18 mouse cellular contexts compared by ENCODE assay signal in the genomic region with DNA sequence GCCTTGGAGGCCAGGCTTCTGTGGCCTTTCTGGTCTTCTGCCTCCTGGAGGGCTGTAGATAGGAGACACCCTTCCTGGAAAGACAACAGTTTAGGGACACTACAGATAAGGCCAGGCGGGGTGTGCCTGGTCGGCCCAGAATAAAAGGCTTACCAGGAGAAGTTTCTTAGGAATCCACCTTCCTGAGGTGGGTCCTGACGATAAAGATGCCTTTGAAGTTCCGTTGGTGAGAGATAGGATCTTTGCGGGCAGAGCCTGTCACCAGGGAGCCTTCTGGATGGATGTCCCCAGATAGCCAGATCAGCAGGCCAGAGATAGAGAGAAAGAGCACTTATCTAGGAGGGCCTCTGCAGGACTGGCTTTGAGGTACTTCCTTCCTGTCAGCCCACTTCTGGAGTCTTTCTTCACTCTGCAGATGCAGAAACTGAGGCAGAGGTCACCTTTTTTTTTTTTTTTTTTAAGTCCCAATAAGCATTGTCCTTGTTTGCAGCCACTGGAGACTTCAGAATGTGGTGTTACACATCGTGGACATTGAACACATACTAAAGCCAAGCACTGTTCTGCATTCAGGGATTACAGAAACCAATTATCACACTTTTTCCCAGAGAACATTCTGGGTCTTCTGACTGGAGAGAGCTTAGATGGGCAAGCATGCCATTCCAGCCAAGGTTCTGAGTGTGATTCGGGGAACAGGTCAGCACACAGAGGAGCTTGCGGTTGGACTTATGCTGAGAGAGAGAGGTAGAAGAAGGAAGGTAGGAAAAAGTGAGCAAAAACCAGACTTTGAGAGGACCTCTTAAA.
DNase-seq lines count a peak whose midpoint lies in the region; ATAC-seq lines count a peak whose summit lies in the region.
"Had no signal": no experiment of that assay in that cellular context is flagged by ENCODE, and none has a peak within 500 bp of the region (broad histone marks: within the 10 kb centered on the region; RNA-seq: fewer than 3 reads in every experiment).

No protein-coding gene starts in this region.

- no peak for DNase-seq in heart, adult 11 months
- DNase-seq in c-Kit-negative CD71-positive TER-119-positive erythroid progenitor cells, embryonic 14.5 days (ENCODE audit: low read depth, low spot score): peak; percentile 79
- peak; percentile 86 for DNase-seq in liver
- DNase-seq in adrenal gland, postnatal 36 days: no peak
- DNase-seq: cerebellum, postnatal 14 days; gastrocnemius, postnatal 25 days; heart, postnatal 10 days; kidney, postnatal 10 days; lung, adult 18-20 months; lung, postnatal 4 days; retina, postnatal 1 day; thymus, adult 18-20 months had no signal

- no peak overlapping the region for H3K4me2 ChIP-seq in heart, embryonic 12.5 days
- no peak overlapping the region for H3K4me2 ChIP-seq in forebrain, embryonic 13.5 days
- H3K4me2 ChIP-seq in forebrain, embryonic 16.5 days (ENCODE audit: low read length): no peak overlapping the region
- H3K4me2 ChIP-seq: embryonic facial prominence, embryonic 13.5 days had no signal

- H3K9ac ChIP-seq in heart, embryonic 12.5 days: no peak overlapping the region
- H3K9ac ChIP-seq in forebrain, embryonic 13.5 days: no peak overlapping the region
- H3K9ac ChIP-seq in forebrain, embryonic 16.5 days (replicated peaks; ENCODE audit: low read depth, low read length): no peak overlapping the region
- H3K9ac ChIP-seq: embryonic facial prominence, embryonic 13.5 days had no signal

- ATAC-seq in heart, embryonic 12.5 days (ENCODE audit: insufficient number of reproducible peaks, low FRiP score): peak; percentile 86
- ATAC-seq in megakaryocyte progenitor cell, adult 5-6 weeks (replicated peaks; ENCODE audit: poor library complexity): peak; percentile 84
- no peak for ATAC-seq in forebrain, embryonic 13.5 days
- ATAC-seq in forebrain, embryonic 16.5 days: no peak
- ATAC-seq: activated CD4-positive, CD25-positive, alpha-beta regulatory T cell, adult 4 months had no signal

- H3K4me1 ChIP-seq in heart, embryonic 12.5 days (replicated peaks): peaks cover 15% of the 10 kb centered on the region
- H3K4me1 ChIP-seq in forebrain, embryonic 13.5 days: no peaks in the 10 kb centered on the region
- H3K4me1 ChIP-seq in forebrain, embryonic 16.5 days (replicated peaks; ENCODE audit: control insufficient read depth, insufficient read depth, low read length): no peaks in the 10 kb centered on the region
- H3K4me1 ChIP-seq: embryonic facial prominence, embryonic 13.5 days had no signal

- 40% methylated on average over 8 of the region's 8 CpGs for WGBS in heart, embryonic 12.5 days
- 94% methylated on average over 8 of the region's 8 CpGs for WGBS in forebrain, embryonic 13.5 days
- 92% methylated on average over 8 of the region's 8 CpGs for WGBS in forebrain, embryonic 16.5 days

- no peaks in the 10 kb centered on the region for H3K27me3 ChIP-seq in heart, embryonic 12.5 days (replicated peaks)
- no peaks in the 10 kb centered on the region for H3K27me3 ChIP-seq in forebrain, embryonic 13.5 days
- H3K27me3 ChIP-seq in forebrain, embryonic 16.5 days (replicated peaks; ENCODE audit: control insufficient read depth, insufficient read depth, low read length): no peaks in the 10 kb centered on the region
- H3K27me3 ChIP-seq: embryonic facial prominence, embryonic 13.5 days had no signal

- H3K4me3 ChIP-seq in heart, embryonic 12.5 days: no peak overlapping the region
- no peak overlapping the region for H3K4me3 ChIP-seq in forebrain, embryonic 13.5 days
- no peak overlapping the region for H3K4me3 ChIP-seq in forebrain, embryonic 16.5 days (replicated peaks; ENCODE audit: low read length)
- H3K4me3 ChIP-seq: embryonic facial prominence, embryonic 13.5 days had no signal

- no peaks in the 10 kb centered on the region for H3K9me3 ChIP-seq in heart, embryonic 12.5 days (replicated peaks)
- no peaks in the 10 kb centered on the region for H3K9me3 ChIP-seq in forebrain, embryonic 13.5 days (replicated peaks)
- H3K9me3 ChIP-seq in forebrain, embryonic 16.5 days (ENCODE audit: control insufficient read depth, low read length): no peaks in the 10 kb centered on the region
- H3K9me3 ChIP-seq: embryonic facial prominence, embryonic 13.5 days had no signal

- H3K36me3 ChIP-seq in heart, embryonic 12.5 days: no peaks in the 10 kb centered on the region
- no peaks in the 10 kb centered on the region for H3K36me3 ChIP-seq in forebrain, embryonic 13.5 days (ENCODE audit: poor library complexity, severe bottlenecking)
- no peaks in the 10 kb centered on the region for H3K36me3 ChIP-seq in forebrain, embryonic 16.5 days (ENCODE audit: control insufficient read depth, insufficient read depth)
- H3K36me3 ChIP-seq: embryonic facial prominence, embryonic 13.5 days had no signal

- H3K27ac ChIP-seq in heart, embryonic 12.5 days (ENCODE audit: poor library complexity, severe bottlenecking): no peak overlapping the region
- H3K27ac ChIP-seq in forebrain, embryonic 13.5 days: no peak overlapping the region
- no peak overlapping the region for H3K27ac ChIP-seq in forebrain, embryonic 16.5 days (ENCODE audit: low read length)
- H3K27ac ChIP-seq: embryonic facial prominence, embryonic 13.5 days had no signal

Comparison
In these comparisons a context has a peak if more than half of its experiments do, and no peak if none do; other contexts are left out.
1. ATAC-seq: peak in heart, embryonic 12.5 days (single experiment) and megakaryocyte progenitor cell, adult 5-6 weeks (single experiment); none in forebrain, embryonic 13.5 days (single experiment) and forebrain, embryonic 16.5 days (single experiment).
2. DNase-seq: peak in c-Kit-negative CD71-positive TER-119-positive erythroid progenitor cells, embryonic 14.5 days (single experiment) and liver (single experiment); none in heart, adult 11 months (single experiment) and adrenal gland, postnatal 36 days (0 of 2).